Mouse (Mus musculus): ENCODE measurements around the gene Immp2l. TPM values are rescaled to one million over a fixed set of nuclear protein-coding genes. Genes with fewer than 3 reads are reported as not detected.

The Immp2l gene
- polyA plus RNA-seq, 2 experiments = 4.3 to 11.2 TPM

DNA sequence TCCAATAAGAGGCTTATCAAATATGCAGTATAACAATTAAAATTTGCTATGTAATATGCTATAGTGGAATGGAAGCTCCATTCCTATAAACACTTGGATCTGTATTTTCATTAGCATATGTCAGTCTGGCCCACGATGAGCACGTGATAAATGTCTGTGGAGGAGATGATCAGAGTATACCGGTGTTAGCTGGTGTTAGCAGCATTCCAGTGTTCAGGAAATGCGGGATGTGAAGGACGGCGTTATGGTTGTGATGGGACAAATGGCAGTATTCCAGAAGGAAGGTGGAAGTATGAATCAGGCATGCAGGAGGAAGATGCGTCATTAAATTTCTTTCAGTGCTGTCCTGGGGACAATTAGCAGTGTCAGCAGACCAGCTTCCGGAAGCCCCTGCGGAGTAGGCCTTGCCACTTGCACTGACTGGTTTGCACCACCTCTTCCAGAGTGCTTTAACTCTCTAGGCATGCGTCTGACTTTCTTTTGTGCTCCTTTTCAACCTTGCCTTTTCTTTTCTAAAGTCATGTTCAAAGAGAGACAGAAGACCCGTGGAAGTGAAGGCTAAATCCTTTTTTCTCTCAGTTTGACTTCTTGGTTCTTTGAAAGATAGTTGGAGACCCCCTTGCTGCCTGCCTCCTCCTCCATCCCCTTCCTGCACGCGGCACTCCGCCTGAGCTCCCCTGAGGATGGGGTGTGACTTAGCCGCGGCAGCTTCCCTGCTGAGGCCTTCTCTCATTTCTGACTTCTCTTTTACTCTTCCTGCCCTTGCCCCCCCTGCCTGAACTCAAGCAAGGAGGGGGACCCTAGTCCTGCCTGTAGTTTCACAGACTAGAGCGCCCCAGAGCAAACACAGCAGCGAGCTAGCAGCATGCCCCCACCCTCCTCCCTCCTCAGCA is 541.9 kb downstream of the Immp2l start:
- Histone ChIP-seq H3K4me3 (ENCODE audit: insufficient read depth in 1 of 2, low read depth in 2 of 2, low read length in 2 of 2) (no peak overlapping the region), H3K27me3 (ENCODE audit: control insufficient read depth, insufficient read depth, low read length) (no peaks in the 10 kb centered on the region)
- ATAC-seq (ENCODE audit: insufficient read depth) = peak; percentile 55; the same call in 1 of the 2 replicates

DNA sequence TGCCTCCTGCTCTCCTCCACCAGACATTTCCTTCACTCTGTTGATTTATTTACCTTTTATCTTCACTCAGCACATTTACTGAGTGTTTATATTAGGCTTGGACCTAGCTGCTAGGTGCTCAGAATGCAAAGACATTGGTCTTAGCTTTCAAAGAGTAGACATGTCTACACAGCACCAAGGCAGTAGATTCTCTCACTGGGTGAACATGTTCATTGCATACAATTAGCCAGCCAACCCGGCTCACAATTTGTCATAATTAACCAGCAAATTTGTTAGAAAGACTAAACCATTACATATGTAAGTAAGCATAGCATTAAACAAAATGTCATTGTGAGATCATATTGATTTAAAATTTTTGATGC is 542.5 kb downstream of the Immp2l start:
- Histone ChIP-seq H3K4me2 (ENCODE audit: low read depth) (peak overlapping the region; percentile 31; the same call in 1 of the 2 replicates), H3K36me3 (replicated peaks; ENCODE audit: control insufficient read depth, insufficient read depth, low read depth) (no peaks in the 10 kb centered on the region), H3K9ac (replicated peaks) (no peak overlapping the region), H3K9me3 (ENCODE audit: control insufficient read depth, low read length) (no peaks in the 10 kb centered on the region), H3K4me1 (replicated peaks; ENCODE audit: control insufficient read depth in 2 of 2, insufficient read depth in 2 of 2, low read length in 1 of 2) (peaks cover 0 to 4% of the 10 kb centered on the region in 2 experiments; a peak in 1 of 4 replicates), H3K4me3 (ENCODE audit: insufficient read depth in 1 of 2, low read depth in 2 of 2, low read length in 2 of 2) (no peak overlapping the region), H3K27ac (no peak overlapping the region), H3K27me3 (ENCODE audit: control insufficient read depth, insufficient read depth, low read length) (no peaks in the 10 kb centered on the region)
- 43% methylated on average over 1 of the region's 1 CpGs for WGBS (ENCODE audit: insufficient replicate concordance)
- no peak for TF ChIP-seq EP300 (IDR thresholded peaks at IDR 0.05; ENCODE audit: low read depth)
- TF ChIP-seq CTCF (IDR thresholded peaks at IDR 0.05; ENCODE audit: low read depth) = no peak
- no peak for DNase-seq (ENCODE audit: low read depth in 3 of 3, low spot score in 3 of 3)
- ATAC-seq (ENCODE audit: insufficient read depth) = no peak; the same call in 1 of the 2 replicates

More for the DNA sequence above, 541.9 kb downstream of the Immp2l start:
- no peak for TF ChIP-seq EP300 (IDR thresholded peaks at IDR 0.05; ENCODE audit: low read depth)
- no peak for TF ChIP-seq CTCF (IDR thresholded peaks at IDR 0.05; ENCODE audit: low read depth)
- no peaks in the 10 kb centered on the region for H3K36me3 ChIP-seq (replicated peaks; ENCODE audit: control insufficient read depth, insufficient read depth, low read depth)
- WGBS (ENCODE audit: insufficient replicate concordance) = 16% methylated on average over 18 of the region's 18 CpGs
- no peak overlapping the region for H3K27ac ChIP-seq
- peak overlapping the region; percentile 31; the same call in 1 of the 2 replicates for H3K4me2 ChIP-seq (ENCODE audit: low read depth)
- no peaks in the 10 kb centered on the region for H3K9me3 ChIP-seq (ENCODE audit: control insufficient read depth, low read length)
- peaks cover 0 to 4% of the 10 kb centered on the region in 2 experiments; a peak in 1 of 4 replicates for H3K4me1 ChIP-seq (replicated peaks; ENCODE audit: control insufficient read depth in 2 of 2, insufficient read depth in 2 of 2, low read length in 1 of 2)
- DNase-seq (ENCODE audit: low read depth in 3 of 3, low spot score in 3 of 3) = no peak
- no peak overlapping the region for H3K9ac ChIP-seq (replicated peaks)

DNA sequence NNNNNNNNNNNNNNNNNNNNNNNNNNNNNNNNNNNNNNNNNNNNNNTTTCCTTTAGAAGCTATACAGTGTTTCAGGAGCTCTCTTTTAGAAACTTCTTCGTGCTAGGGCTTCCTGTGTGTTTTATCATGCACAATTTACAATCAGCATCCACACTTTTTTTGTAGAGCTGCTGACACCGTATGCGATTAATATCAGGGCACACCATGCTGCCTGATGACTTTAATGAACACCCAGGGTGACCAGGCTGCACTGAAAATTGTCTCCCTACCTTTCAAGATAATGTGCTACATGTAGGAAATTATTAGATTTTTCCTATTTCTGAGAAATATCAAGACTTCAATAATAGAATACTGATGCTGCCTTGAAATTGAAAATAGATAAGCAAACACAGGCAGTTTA is 549.9 kb downstream of the Immp2l start:
- Histone ChIP-seq H3K9ac (replicated peaks) (no peak overlapping the region), H3K4me2 (ENCODE audit: low read depth) (no peak overlapping the region), H3K36me3 (replicated peaks; ENCODE audit: control insufficient read depth, insufficient read depth, low read depth) (no peaks in the 10 kb centered on the region), H3K9me3 (ENCODE audit: control insufficient read depth, low read length) (no peaks in the 10 kb centered on the region), H3K4me3 (ENCODE audit: insufficient read depth in 1 of 2, low read depth in 2 of 2, low read length in 2 of 2) (no peak overlapping the region), H3K4me1 (replicated peaks; ENCODE audit: control insufficient read depth in 2 of 2, insufficient read depth in 2 of 2, low read length in 1 of 2) (peaks cover 0 to 3% of the 10 kb centered on the region in 2 experiments; a peak in 1 of 4 replicates), H3K27ac (no peak overlapping the region), H3K27me3 (ENCODE audit: control insufficient read depth, insufficient read depth, low read length) (no peaks in the 10 kb centered on the region)
- ATAC-seq (ENCODE audit: insufficient read depth) = peak; percentile 35; the same call in 1 of the 2 replicates
- TF ChIP-seq EP300 (IDR thresholded peaks at IDR 0.05; ENCODE audit: low read depth) (no peak), CTCF (IDR thresholded peaks at IDR 0.05; ENCODE audit: low read depth) (no peak)
- no peak for DNase-seq (ENCODE audit: low read depth in 3 of 3, low spot score in 3 of 3)
- WGBS (ENCODE audit: insufficient replicate concordance) = 13% methylated on average over 3 of the region's 3 CpGs

DNA sequence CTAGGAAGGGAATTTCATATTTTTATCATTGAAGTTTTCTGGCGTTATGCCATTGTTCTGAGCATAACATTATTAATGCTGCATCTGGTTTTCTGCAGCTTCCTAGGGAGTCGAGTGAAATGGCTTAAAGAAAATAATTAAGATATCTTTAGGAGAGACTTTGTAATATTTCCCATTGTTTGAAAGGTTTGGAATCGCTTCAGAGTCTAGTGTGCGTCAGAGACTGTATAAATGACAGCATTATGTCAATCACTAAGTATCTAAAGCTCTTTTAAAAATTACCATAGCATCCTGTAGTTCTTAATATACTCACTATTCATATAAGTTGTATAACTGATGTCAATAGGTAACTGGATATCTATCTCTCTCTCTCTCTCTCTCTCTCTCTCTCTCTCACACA is 551.3 kb downstream of the Immp2l start:
- WGBS (ENCODE audit: insufficient replicate concordance) = 65% methylated on average over 4 of the region's 4 CpGs

DNA sequence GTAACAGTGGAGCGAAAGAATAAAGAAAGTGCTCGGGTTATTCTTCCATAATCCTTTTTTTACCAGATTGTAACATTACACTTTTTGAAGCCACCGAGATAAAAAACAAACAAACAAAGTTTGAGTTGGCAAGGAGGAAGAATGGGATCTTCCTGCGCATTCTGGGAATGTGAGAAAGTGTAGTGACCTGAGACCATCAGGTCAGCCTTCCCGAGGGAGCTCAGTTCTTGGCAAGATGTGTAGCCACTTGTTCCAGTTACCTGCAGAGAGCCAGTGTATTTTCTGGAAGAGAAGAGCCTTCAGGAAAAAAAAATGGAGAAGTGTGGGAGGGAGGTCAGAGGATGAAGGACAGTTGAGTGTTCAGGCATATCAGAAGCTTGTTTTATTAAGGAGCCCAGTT is 569.5 kb downstream of the Immp2l start:
- no peaks in the 10 kb centered on the region for H3K4me1 ChIP-seq (replicated peaks; ENCODE audit: control insufficient read depth in 2 of 2, insufficient read depth in 2 of 2, low read length in 1 of 2)
- no peak for TF ChIP-seq CTCF (IDR thresholded peaks at IDR 0.05; ENCODE audit: low read depth)
- no peak for TF ChIP-seq EP300 (IDR thresholded peaks at IDR 0.05; ENCODE audit: low read depth)
- no peaks in the 10 kb centered on the region for H3K27me3 ChIP-seq (ENCODE audit: control insufficient read depth, insufficient read depth, low read length)
- H3K9ac ChIP-seq (replicated peaks) = no peak overlapping the region
- H3K36me3 ChIP-seq (replicated peaks; ENCODE audit: control insufficient read depth, insufficient read depth, low read depth) = no peaks in the 10 kb centered on the region
- no peak overlapping the region for H3K4me3 ChIP-seq (ENCODE audit: insufficient read depth in 1 of 2, low read depth in 2 of 2, low read length in 2 of 2)
- H3K27ac ChIP-seq = no peak overlapping the region
- no peak for DNase-seq (ENCODE audit: low read depth in 3 of 3, low spot score in 3 of 3)
- H3K9me3 ChIP-seq (ENCODE audit: control insufficient read depth, low read length) = no peaks in the 10 kb centered on the region
- WGBS (ENCODE audit: insufficient replicate concordance) = 63% methylated on average over 5 of the region's 5 CpGs
- no peak overlapping the region for H3K4me2 ChIP-seq (ENCODE audit: low read depth)
- ATAC-seq (ENCODE audit: insufficient read depth) = no peak

More for the DNA sequence above, 551.3 kb downstream of the Immp2l start:
- no peak overlapping the region for H3K4me3 ChIP-seq (ENCODE audit: insufficient read depth in 1 of 2, low read depth in 2 of 2, low read length in 2 of 2)
- H3K9me3 ChIP-seq (ENCODE audit: control insufficient read depth, low read length) = no peaks in the 10 kb centered on the region
- DNase-seq (ENCODE audit: low read depth in 3 of 3, low spot score in 3 of 3) (no peak), ATAC-seq (ENCODE audit: insufficient read depth) (no peak)
- H3K27me3 ChIP-seq (ENCODE audit: control insufficient read depth, insufficient read depth, low read length) = no peaks in the 10 kb centered on the region
- H3K27ac ChIP-seq = no peak overlapping the region
- no peak overlapping the region for H3K9ac ChIP-seq (replicated peaks)
- H3K36me3 ChIP-seq (replicated peaks; ENCODE audit: control insufficient read depth, insufficient read depth, low read depth) = no peaks in the 10 kb centered on the region
- no peak overlapping the region for H3K4me2 ChIP-seq (ENCODE audit: low read depth)
- TF ChIP-seq CTCF (IDR thresholded peaks at IDR 0.05; ENCODE audit: low read depth) = no peak
- no peak for TF ChIP-seq EP300 (IDR thresholded peaks at IDR 0.05; ENCODE audit: low read depth)
- peaks cover 0 to 3% of the 10 kb centered on the region in 2 experiments; a peak in 1 of 4 replicates for H3K4me1 ChIP-seq (replicated peaks; ENCODE audit: control insufficient read depth in 2 of 2, insufficient read depth in 2 of 2, low read length in 1 of 2)

Measured in liver, embryonic 14.5 days (tissue).